Mouse (Mus musculus) heart, adult 18-20 months (tissue): ENCODE measurements around the gene Cep19. TPM values are rescaled to one million over a fixed set of nuclear protein-coding genes. Genes with fewer than 3 reads are reported as not detected.

Source experiments
- DNase-seq, 2 experiments: peaks; one replicate each; pipeline ENCODE4 v3.0.0; 2021 to 2022; ENCODE audit warnings: mixed read lengths in 1 of 2
- total RNA-seq, 2 experiments: library from RNA; stranded (reverse); gene quantifications; 2 replicates each; pipeline ENCODE4 v1.2.3; 2021

Gene Cep19
- total RNA-seq, 2 experiments from 2014 or later = 10.1 to 10.4 TPM

- no peak for DNase-seq
Observed at GRCm38 (mm10) chr16:32107342-32108045, 7.9 kb downstream of the Cep19 start.

- no peak for DNase-seq
Observed at GRCm38 (mm10) chr16:32108170-32108569, 8.6 kb downstream of the Cep19 start.

GRCm38 (mm10) chr16:32108578-32108977 lies 9.0 kb downstream of the Cep19 start:
- no peak for DNase-seq

DNA sequence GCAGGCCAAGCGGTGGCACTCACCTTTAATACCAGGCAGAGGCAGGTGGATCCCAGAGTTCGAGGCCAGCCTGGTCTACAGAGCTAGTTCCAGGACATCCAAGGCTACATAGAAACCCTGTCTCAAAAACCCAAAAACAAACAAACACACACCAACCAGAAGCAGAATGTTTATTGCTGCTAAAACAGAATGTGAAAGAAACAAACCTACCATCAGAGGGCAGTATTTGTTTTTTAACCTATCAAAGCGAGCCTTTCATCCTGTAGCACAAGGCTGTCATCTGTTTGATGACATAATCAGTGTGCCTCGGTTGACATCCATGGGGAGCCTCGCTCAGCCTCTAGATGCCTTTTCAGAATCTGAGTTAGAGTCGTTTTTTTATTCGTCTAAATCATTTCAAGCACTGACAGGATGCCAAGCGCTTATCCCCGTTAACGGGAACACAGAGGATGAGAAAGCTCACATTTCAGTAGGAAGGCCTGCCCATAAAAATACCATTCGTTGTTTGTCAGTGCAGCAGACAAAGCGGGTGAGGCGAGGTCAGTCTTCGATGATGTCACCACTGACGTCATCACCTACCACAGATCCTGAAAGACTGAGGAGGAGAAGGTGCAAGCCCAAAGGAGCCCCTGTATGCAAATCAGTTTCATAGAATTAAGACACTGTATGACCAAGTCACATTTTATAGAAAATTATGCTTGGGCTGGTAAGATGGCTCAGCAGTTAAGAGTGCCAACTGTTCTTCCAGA lies 11.5 kb downstream of the Cep19 start:
- DNase-seq = no peak

GRCm38 (mm10) chr16:32113541-32114218 lies 14.1 kb downstream of the Cep19 start:
- peak; percentile 71 to 85 for DNase-seq

GRCm38 (mm10) chr16:32114406-32114805 lies 14.8 kb downstream of the Cep19 start:
- no peak for DNase-seq

- peak; percentile 82 to 95 for DNase-seq
Observed at GRCm38 (mm10) chr16:32114968-32115695, 15.5 kb downstream of the Cep19 start.

DNA sequence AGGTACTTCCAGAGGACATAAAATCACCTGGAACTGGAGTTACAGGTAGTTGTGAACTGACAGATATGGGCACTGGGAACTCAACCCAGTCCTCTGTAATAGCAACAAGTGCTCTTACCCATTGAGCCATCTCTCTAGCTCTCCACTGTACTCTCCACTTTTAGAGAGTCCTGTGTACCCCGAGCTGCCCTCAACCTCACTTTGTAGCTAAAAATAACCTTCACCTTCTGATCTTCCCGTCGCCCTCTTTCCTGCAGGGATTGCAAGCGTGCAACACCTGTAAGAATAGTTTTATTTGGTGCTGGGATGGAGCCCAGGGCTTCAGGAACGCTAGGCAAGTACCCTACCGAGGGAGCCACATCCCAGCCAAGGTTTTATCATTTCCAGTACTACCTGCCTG lies 16.2 kb downstream of the Cep19 start:
- DNase-seq = no peak

DNA sequence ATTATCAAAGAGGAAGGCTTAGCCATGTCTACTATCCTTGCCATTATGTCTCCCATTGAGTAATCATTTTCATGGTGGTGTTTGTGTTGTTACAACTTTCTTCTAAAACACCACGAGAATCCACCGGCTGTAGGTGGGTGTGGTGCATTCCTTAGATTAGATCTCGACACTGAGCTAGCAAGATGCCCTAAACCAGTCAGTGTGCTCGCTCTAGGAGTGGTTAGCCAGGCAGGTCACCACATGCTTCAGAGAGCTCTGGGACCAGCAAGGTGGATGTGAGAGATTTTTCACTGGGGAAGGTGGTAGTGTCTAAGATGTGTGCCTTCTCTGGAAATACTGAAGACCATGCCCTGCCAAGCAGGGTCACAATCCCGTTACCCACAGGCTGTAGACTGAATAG lies 16.6 kb downstream of the Cep19 start:
- no peak for DNase-seq

DNA sequence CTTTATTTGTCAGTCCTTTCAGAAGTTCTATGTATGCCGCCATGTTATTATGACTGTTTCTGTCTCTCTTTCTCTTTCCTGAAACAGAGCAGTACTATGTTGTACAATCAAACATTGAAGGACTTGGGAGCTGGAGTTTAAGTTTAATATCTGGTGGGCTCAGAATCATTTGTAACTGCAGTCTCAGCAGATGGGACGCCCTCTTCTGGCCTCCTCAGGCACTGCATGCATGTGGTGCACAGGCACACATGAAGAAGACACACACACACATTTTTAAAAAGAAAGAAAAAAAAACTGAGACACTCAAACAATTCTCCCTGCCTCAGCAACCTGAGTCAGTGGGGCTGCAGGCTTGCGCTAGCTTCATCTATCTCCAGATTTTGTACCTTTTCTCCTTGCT lies 20.9 kb downstream of the Cep19 start:
- no peak for DNase-seq

DNA sequence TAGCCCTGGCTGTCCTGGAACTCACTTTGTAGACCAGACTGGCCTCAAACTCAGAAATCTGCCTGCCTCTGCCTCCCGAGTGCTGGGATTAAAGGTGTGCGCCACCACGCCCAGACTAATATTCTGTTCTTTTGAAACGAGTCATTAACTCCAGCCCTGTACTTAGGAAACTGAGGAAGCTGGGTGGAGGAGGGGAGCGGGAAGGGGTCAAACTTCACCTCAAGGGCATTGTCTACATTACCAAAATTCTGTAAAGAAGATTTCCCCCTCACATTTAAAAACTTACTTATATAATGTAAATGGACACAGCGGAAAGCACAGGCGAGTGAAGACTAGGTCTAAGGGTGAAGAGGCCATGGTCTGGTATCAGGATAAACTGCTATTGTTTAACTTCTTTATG lies 24.4 kb downstream of the Cep19 start:
- DNase-seq = no peak

DNA sequence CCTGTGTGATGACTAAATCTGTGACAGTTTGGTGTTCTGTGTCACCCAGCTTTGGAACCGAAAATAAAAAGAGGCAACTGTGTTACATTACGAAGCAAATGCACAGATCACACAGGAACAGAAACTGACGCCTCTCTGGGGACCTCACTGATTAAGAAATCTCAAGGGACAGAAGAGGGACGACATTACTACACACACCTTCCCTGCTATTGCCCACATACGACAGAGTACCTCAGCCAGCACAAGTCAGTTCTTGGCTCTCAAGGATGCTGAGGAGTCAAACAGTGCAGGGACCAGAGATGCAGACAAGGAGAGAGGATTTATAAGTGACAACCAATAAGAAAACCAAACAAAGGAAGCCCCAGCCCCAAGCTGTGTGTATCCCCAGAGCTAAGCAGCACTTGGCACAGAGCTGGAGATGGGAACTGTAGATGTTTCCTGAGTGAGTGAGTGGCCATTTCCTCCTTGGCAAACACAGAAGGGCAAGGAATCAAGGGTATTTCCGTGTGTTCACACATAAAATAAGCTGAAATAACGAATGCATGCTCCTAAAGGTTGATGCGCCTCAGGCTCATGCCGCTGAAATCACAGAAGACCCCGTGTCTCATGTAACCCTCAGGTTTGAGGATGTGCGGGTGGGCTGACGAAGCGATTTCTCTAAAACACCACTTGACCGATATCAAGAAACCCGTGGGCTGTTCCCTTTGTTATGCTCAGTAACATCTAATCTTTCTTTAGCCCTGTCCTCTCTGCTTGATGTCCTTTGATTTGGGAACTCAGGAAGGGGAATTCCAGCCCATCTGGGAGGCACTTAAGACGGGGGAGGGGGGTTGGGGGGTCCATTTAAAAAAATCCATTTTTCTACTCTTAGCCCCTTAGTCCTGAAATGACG lies 25.1 kb downstream of the Cep19 start:
- peak; percentile 30 to 35 for DNase-seq

DNA sequence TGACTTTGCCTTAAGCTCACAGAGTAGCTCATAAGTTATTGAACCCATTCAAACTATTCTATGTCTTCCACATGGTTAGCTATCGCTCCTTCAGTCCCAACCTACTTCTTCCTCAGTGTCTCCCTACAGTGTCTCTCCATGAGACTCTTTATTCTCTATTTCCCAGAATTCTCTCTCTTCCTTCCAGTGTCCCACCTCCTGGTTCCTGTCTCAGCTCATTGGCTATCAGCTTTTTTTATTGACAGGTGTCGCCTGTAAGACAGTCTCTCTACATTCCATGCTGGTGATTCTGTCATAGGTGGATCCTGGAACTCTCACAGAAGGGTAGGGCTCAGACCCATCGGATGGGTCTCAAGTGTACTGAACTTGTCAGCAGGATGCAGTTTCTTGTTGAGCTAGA lies 25.8 kb downstream of the Cep19 start:
- DNase-seq = no peak

DNA sequence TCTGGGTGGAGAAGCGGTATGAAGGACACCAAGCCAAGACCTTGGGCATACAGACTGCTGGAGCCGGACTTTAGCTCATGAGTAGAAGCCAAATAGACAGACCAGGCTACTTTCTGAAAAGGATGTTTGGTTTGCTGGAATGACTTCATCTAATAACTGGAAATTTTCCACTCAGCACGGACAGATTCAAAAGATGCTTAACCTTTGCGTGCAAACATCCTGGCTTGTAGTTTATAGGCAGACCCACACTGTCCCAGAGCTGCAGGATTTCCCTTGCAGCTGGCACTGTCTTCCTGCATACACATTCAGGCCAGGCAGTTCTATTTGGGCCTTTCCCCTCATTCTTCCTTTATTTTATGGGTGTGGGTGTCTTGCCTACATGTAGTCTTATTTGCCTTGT lies 27.4 kb downstream of the Cep19 start:
- no peak for DNase-seq

DNA sequence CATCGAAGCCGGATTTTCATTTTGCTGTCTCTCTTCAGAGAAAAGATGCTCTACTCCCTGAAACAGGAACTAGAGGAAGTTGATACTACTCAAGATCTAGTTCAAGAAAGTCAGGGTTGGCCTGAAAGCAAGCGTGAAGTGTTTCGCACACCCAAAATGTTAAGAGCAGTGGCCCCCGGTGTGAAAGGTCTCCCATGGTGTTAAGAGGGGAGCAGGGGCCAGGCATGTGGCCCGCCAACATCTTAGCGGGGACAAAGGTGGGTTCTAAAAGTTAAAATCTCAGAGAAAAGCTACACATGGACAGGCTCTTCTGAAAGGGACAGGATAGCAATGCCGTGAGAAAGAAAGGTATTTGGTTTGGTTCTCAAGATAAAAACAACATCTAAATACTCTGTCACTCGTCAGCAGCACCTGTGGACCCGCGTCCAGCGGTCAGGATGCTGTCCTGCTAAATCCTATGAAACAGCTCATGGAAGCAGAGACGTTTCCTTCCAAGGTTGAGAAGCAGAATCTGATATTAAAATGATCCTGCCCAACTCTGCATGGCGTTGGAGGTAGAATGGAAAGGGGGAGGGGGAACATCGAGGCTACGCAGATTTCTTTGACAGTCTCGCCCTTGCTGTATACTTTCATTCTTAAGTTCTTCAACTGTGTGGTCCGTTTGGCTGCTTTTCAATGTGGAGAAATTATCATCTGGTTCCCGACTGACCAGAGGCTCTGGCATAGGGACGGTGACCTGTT lies 30.0 kb downstream of the Cep19 start:
- no peak for DNase-seq

- DNase-seq = peak; percentile 61 to 82
Observed at GRCm38 (mm10) chr16:32130190-32130826, 30.7 kb downstream of the Cep19 start.

DNA sequence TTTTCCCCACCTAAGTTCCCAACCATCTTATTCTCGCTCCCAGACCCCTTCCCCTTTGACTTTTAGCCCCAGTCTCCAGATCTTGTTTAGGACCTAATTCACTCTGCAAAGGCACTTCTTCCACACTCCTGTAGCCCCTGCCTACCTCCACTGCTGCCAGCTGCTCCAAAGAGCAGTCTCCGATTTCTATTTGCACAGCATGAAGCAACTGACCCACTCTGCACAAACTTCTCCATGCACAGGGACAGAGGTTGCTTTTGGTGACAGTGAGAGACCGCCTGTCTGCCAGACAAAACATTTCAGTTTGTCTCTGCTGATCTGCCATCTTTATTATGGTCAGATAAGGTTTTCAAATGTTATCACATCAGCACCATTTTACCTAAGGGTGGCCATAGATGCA lies 33.5 kb downstream of the Cep19 start:
- no peak for DNase-seq

DNA sequence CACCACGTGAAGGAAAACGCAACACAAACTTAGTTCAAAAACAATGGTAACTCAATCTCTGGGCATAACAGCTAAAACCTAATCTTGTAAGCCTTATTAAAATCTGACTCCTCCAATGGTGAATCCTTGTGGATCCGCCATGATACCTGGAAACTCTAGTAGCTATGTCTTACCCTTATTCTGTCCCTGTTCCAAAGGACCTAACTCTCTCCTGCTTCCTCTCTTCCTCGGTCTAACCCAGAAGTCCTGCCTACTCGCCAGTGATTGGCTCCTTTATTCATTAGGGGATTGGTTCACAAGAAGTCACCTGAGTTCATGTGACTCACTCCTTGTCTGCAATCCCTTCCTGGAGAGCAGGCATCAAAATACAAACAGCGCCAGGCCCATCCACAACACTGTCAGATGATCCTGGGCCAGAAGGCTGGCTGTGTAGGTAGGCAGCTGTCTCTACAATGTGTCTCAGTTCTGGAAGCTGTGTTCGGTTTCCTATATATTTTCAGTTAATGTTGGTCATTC lies 36.3 kb downstream of the Cep19 start:
- no peak for DNase-seq

DNA sequence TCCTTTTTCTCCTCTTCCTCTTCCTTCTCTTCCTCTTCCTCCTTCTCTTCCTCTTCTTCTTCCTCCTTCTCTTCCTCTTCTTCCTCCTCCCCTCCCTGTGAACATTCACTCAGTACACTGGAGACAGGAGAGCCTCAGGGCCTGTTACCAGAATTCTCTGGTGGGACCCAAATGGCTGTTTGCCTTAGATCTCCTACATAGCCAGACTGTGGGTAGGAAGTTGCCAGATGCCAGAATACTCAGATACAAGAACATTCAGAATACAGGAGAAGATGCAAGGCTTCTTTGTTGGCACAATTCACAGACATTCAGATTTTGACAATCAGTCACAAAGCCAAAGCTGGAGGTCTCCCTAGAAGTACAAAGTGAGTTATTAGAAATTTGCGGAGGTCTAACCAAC lies 39.4 kb downstream of the Cep19 start:
- no peak for DNase-seq

DNA sequence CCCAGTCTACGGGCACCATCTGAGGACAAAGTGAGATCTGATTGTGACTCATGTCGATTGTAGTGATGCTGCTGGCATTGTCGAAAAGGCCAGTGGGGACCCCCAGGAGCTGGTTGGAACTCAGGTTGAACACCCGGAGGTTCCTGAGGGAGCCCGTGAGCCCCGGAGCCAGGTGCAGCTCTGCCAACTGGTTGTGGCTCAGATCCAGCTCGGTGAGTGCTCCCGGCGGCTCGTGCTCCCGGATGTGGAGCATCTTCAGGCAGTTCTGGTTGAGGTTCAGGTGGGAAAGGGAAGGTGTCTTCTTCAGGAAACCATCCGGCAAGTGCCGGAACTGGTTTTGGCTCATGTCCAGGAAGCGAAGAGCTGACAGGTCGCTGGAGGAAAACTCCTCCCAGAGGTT lies 44.2 kb downstream of the Cep19 start:
- DNase-seq = no peak
